Mouse (Mus musculus): ENCODE results near the gene Zfp109.
A peak's percentile ranks its signal among the peaks of the same experiment; 100 is the strongest.

Gene Zfp109

DNA sequence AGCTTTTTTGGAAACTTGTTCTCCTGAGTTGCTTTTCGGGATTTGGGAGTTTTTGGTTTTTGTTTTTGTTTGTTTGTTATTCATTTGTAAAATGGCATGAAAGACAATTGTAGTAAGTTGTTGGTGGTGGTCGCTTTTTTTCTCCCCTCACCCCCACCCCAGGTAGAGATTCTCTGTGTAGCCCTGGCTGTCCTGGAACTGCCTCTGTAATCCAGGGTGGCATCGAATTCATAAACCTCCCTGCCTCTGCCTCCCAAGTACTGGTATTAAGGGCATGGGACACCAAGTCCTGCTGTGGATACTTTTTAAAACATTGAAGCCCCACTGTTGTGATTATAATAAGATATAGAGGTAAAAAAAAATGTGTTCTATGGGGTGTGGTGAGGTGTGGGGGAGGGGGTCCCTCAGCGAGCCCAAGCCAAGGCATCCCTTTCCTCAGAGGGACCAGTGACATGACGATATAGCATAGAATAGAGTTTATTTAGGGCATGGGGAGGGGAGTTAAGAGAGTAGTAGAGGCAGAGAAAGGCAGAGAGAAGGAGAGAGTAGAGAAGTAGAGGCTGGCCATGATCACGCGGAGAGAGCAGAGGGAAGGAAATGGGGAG is 29.0 kb downstream of the Zfp109 start:
- DNase-seq (ENCODE audit: low read depth, low spot score): no peak

GRCm38 (mm10) chr7:24207488-24208261 is 29.7 kb downstream of the Zfp109 start:
- peak; percentile 12 for DNase-seq (ENCODE audit: low read depth, low spot score)

DNA sequence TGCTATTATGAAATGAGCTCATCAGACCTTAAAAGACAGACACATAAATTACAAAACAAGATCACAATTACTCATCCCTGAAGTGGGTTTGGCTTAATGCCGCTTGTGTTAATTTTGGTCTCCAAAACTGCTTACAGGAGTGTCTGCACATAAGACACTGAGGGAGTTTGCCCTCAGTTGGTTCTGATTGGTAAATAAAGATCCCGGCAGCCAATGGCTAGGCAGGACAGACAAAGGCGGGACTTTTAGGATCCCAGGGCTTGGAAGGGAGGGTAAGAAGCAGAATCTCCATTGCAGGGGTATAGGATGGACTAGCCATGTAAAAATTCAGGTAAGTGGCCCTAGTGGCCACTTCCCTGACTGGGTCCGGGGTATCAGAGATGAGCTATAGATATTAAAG is 40.4 kb downstream of the Zfp109 start:
- no peak for DNase-seq (ENCODE audit: low read depth, low spot score)

- DNase-seq (ENCODE audit: low read depth, low spot score): no peak
Observed at GRCm38 (mm10) chr7:24193157-24193556, 44.2 kb downstream of the Zfp109 start.

- no peak for DNase-seq (ENCODE audit: low read depth, low spot score)
Observed at GRCm38 (mm10) chr7:24191361-24191760, 46.0 kb downstream of the Zfp109 start.

GRCm38 (mm10) chr7:24189571-24189944 is 47.8 kb downstream of the Zfp109 start:
- DNase-seq (ENCODE audit: low read depth, low spot score): no peak

- no peak for DNase-seq (ENCODE audit: low read depth, low spot score)
Observed at GRCm38 (mm10) chr7:24188901-24189570, 48.3 kb downstream of the Zfp109 start.

DNA sequence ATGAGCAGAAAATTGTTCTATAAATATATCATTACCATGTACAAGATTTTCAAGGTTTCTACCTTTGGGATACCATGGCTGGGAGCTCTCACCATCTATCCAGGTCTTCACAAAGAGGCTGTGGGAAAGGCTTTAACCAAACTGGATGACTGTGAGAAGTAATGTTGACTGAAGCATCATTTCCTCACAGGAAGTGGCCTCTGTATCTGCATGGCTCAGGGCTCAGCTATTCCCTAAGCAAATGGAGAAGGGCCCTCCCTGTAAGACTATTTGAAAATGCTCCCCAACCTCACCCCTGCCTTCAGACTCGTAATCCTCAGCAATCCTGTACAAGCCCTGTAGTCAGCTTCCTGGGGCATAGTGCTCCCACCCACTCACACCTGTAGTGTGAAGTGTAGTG is 49.7 kb downstream of the Zfp109 start:
- DNase-seq (ENCODE audit: low read depth, low spot score): no peak

Data from CD4-positive, CD25-positive, alpha-beta regulatory T cell, adult 2 months (primary cell).